Mouse (Mus musculus) embryonic facial prominence, embryonic 13.5 days (tissue): ENCODE measurements at regions not wholly inside any gene's neighbourhood (a gene's known extent, or its start where the extent isn't known, plus 50 kb on each side); places are given as distances from the start of the nearest gene placed in this dataset.
A peak's percentile ranks its signal among the peaks of the same experiment; 100 is the strongest.

Experiments
- microRNA counts: library from miRNA; unstranded; fragments of <30 nt; microRNA quantifications from one replicate; lab custom pipeline; 2016
- microRNA-seq: library from miRNA; unstranded; fragments of <30 nt; microRNA quantifications from one replicate; pipeline ENCODE4, GENCODE M21; 2016

MicroRNAs encoded in the stretch of these regions (microRNA counts, 519-probe panel; counts per million panel counts)
- microRNA mmu-miR-148a (lab: Ali Mortazavi, UCI): 5,581 counts per million, percentile 98 among the panel's probes with 10 or more counts

Small RNAs in the stretch of these regions (microRNA-seq; reads per million reads assigned to microRNA genes)
- 1,790 reads per million, percentile 80 among the genes with 10 or more reads in this experiment for gene Mir148a
